Mouse (Mus musculus): ENCODE results near the gene Akr7a5.

GRCm38 (mm10) chr4:139319740-139320139, 9.2 kb downstream of the Akr7a5 start:
- TF ChIP-seq POLR2A (IDR thresholded peaks at IDR 0.05; ENCODE audit: control insufficient read depth, extremely low read depth, insufficient read depth, low read length, poor library complexity), result no peak
- no peak for TF ChIP-seq CTCF (IDR thresholded peaks at IDR 0.05; ENCODE audit: borderline replicate concordance, control insufficient read depth, extremely low read depth, insufficient read depth, low read length, poor library complexity)
